In the genomic region with DNA sequence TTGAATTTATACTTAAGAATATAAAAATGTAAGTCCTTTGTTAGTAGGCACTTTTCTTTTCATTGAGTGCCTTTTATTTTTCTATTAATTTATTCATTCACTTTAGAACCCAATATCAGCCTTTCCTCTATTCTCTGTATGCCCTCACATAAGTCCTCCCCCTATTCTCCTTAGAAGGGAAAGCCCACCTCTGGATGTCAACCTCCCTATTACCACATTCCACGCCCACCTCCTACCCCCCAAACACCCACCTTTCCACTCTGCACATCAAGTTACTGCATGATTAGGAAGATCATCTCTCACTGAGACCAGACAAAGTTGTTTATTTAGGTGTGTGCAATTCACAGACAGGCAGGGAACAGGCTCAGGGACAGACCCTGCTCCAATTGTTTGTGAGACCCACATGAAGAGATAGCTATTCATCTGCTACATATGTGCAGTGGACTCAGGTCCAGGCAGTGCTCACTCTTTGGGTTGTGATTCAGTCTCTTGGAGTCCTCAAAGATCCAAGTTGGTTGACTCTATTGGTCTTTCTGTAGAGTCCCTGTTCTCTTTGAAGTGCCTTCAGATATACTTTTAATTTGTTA, we compare ENCODE assay signal across 18 mouse cellular contexts.
A peak's percentile ranks its signal among the peaks of the same experiment; 100 is the strongest.
DNase-seq lines count a peak whose midpoint lies in the region; ATAC-seq and TF ChIP-seq lines count a peak whose summit lies in the region.
"Had no signal": no experiment of that assay in that cellular context is flagged by ENCODE, and none has a peak within 500 bp of the region (broad histone marks: within the 10 kb centered on the region; RNA-seq: fewer than 3 reads in every experiment).

No protein-coding gene starts in this region.

- no peak overlapping the region for H3K4me3 ChIP-seq in forebrain, embryonic 13.5 days
- H3K4me3 ChIP-seq in forebrain, postnatal 0 days (ENCODE audit: low read depth, low read length), result no peak overlapping the region
- H3K4me3 ChIP-seq in intestine, embryonic 16.5 days (ENCODE audit: low read length), result no peak overlapping the region
- H3K4me3 ChIP-seq in intestine, embryonic 15.5 days (replicated peaks), result no peak overlapping the region
- no peak overlapping the region for H3K4me3 ChIP-seq in stomach, embryonic 15.5 days (replicated peaks)
- H3K4me3 ChIP-seq in stomach, postnatal 0 days (ENCODE audit: low read depth, low read length), result no peak overlapping the region
- H3K4me3 ChIP-seq: forebrain, embryonic 15.5 days; limb, embryonic 15.5 days; neural tube, embryonic 13.5 days had no signal

- H3K4me1 ChIP-seq in forebrain, embryonic 13.5 days, result no peaks in the 10 kb centered on the region
- H3K4me1 ChIP-seq in forebrain, postnatal 0 days (ENCODE audit: insufficient read depth), result no peaks in the 10 kb centered on the region
- H3K4me1 ChIP-seq in intestine, embryonic 16.5 days (ENCODE audit: control insufficient read depth, insufficient read depth, low read length), result no peaks in the 10 kb centered on the region
- no peaks in the 10 kb centered on the region for H3K4me1 ChIP-seq in intestine, embryonic 15.5 days (replicated peaks)
- no peaks in the 10 kb centered on the region for H3K4me1 ChIP-seq in stomach, embryonic 15.5 days
- H3K4me1 ChIP-seq in stomach, postnatal 0 days (replicated peaks; ENCODE audit: control insufficient read depth, insufficient read depth), result no peaks in the 10 kb centered on the region
- H3K4me1 ChIP-seq: forebrain, embryonic 15.5 days; limb, embryonic 15.5 days; neural tube, embryonic 13.5 days had no signal

- H3K27me3 ChIP-seq in forebrain, embryonic 13.5 days, result no peaks in the 10 kb centered on the region
- H3K27me3 ChIP-seq in forebrain, postnatal 0 days (ENCODE audit: insufficient read depth, low read length), result no peaks in the 10 kb centered on the region
- no peaks in the 10 kb centered on the region for H3K27me3 ChIP-seq in intestine, embryonic 16.5 days (replicated peaks; ENCODE audit: control insufficient read depth, insufficient read depth, low read length)
- no peaks in the 10 kb centered on the region for H3K27me3 ChIP-seq in intestine, embryonic 15.5 days (replicated peaks)
- H3K27me3 ChIP-seq in stomach, embryonic 15.5 days (replicated peaks), result no peaks in the 10 kb centered on the region
- H3K27me3 ChIP-seq in stomach, postnatal 0 days (ENCODE audit: control insufficient read depth, insufficient read depth, low read length), result no peaks in the 10 kb centered on the region
- H3K27me3 ChIP-seq: forebrain, embryonic 15.5 days; limb, embryonic 15.5 days; neural tube, embryonic 13.5 days had no signal

- H3K9me3 ChIP-seq in forebrain, embryonic 13.5 days (replicated peaks), result no peaks in the 10 kb centered on the region
- no peaks in the 10 kb centered on the region for H3K9me3 ChIP-seq in forebrain, postnatal 0 days (ENCODE audit: low read length)
- no peaks in the 10 kb centered on the region for H3K9me3 ChIP-seq in intestine, embryonic 16.5 days (ENCODE audit: control insufficient read depth, low read length)
- no peaks in the 10 kb centered on the region for H3K9me3 ChIP-seq in intestine, embryonic 15.5 days
- H3K9me3 ChIP-seq in stomach, embryonic 15.5 days, result no peaks in the 10 kb centered on the region
- no peaks in the 10 kb centered on the region for H3K9me3 ChIP-seq in stomach, postnatal 0 days (ENCODE audit: control insufficient read depth, low read length)
- H3K9me3 ChIP-seq: forebrain, embryonic 15.5 days; limb, embryonic 15.5 days; neural tube, embryonic 13.5 days had no signal

- no peak for TF ChIP-seq EP300 in stomach, postnatal 0 days (optimal IDR thresholded peaks at IDR 0.05)

- WGBS in forebrain, embryonic 13.5 days, result 84% methylated on average over 1 of the region's 1 CpGs
- WGBS in forebrain, postnatal 0 days, result 73% methylated on average over 1 of the region's 1 CpGs
- WGBS in intestine, embryonic 16.5 days, result 77% methylated on average over 1 of the region's 1 CpGs
- WGBS in intestine, embryonic 15.5 days, result 72% methylated on average over 1 of the region's 1 CpGs
- 77% methylated on average over 1 of the region's 1 CpGs for WGBS in stomach, embryonic 15.5 days
- WGBS in stomach, postnatal 0 days, result 61% methylated on average over 1 of the region's 1 CpGs

- H3K27ac ChIP-seq in forebrain, embryonic 13.5 days, result no peak overlapping the region
- H3K27ac ChIP-seq in forebrain, postnatal 0 days (ENCODE audit: low read depth, low read length), result no peak overlapping the region
- H3K27ac ChIP-seq in intestine, embryonic 16.5 days (ENCODE audit: low read length), result no peak overlapping the region
- H3K27ac ChIP-seq in intestine, embryonic 15.5 days, result no peak overlapping the region
- H3K27ac ChIP-seq in stomach, embryonic 15.5 days, result no peak overlapping the region
- no peak overlapping the region for H3K27ac ChIP-seq in stomach, postnatal 0 days (replicated peaks)
- H3K27ac ChIP-seq: forebrain, embryonic 15.5 days; limb, embryonic 15.5 days; neural tube, embryonic 13.5 days had no signal

- no peak overlapping the region for H3K4me2 ChIP-seq in forebrain, embryonic 13.5 days
- no peak overlapping the region for H3K4me2 ChIP-seq in forebrain, postnatal 0 days (ENCODE audit: low read depth)
- H3K4me2 ChIP-seq in intestine, embryonic 16.5 days (ENCODE audit: low read depth, low read length), result no peak overlapping the region
- no peak overlapping the region for H3K4me2 ChIP-seq in intestine, embryonic 15.5 days (replicated peaks)
- no peak overlapping the region for H3K4me2 ChIP-seq in stomach, embryonic 15.5 days
- H3K4me2 ChIP-seq in stomach, postnatal 0 days (replicated peaks; ENCODE audit: low read depth), result no peak overlapping the region
- H3K4me2 ChIP-seq: forebrain, embryonic 15.5 days; limb, embryonic 15.5 days; neural tube, embryonic 13.5 days had no signal

- no peak overlapping the region for H3K9ac ChIP-seq in forebrain, embryonic 13.5 days
- H3K9ac ChIP-seq in forebrain, postnatal 0 days, result no peak overlapping the region
- no peak overlapping the region for H3K9ac ChIP-seq in intestine, embryonic 16.5 days (ENCODE audit: low read depth, low read length)
- H3K9ac ChIP-seq in intestine, embryonic 15.5 days, result no peak overlapping the region
- no peak overlapping the region for H3K9ac ChIP-seq in stomach, embryonic 15.5 days
- H3K9ac ChIP-seq in stomach, postnatal 0 days (ENCODE audit: low read length), result no peak overlapping the region
- H3K9ac ChIP-seq: forebrain, embryonic 15.5 days; limb, embryonic 15.5 days; neural tube, embryonic 13.5 days had no signal

- no peak for TF ChIP-seq CTCF in forebrain, postnatal 0 days (IDR thresholded peaks at IDR 0.05; ENCODE audit: low read depth)
- no peak for TF ChIP-seq CTCF in stomach, postnatal 0 days (IDR thresholded peaks at IDR 0.05; ENCODE audit: low read depth)

- no peaks in the 10 kb centered on the region for H3K36me3 ChIP-seq in forebrain, embryonic 13.5 days (ENCODE audit: poor library complexity, severe bottlenecking)
- no peaks in the 10 kb centered on the region for H3K36me3 ChIP-seq in forebrain, postnatal 0 days (ENCODE audit: insufficient read depth)
- no peaks in the 10 kb centered on the region for H3K36me3 ChIP-seq in intestine, embryonic 16.5 days (ENCODE audit: control insufficient read depth, insufficient read depth, low read length)
- H3K36me3 ChIP-seq in intestine, embryonic 15.5 days, result no peaks in the 10 kb centered on the region
- no peaks in the 10 kb centered on the region for H3K36me3 ChIP-seq in stomach, embryonic 15.5 days
- H3K36me3 ChIP-seq in stomach, postnatal 0 days (ENCODE audit: control insufficient read depth, insufficient read depth, low read length), result no peaks in the 10 kb centered on the region
- H3K36me3 ChIP-seq: forebrain, embryonic 15.5 days; limb, embryonic 15.5 days; neural tube, embryonic 13.5 days had no signal

- peak; percentile 53; the same call in 1 of the 2 replicates for ATAC-seq in forebrain, embryonic 13.5 days
- no peak for ATAC-seq in forebrain, postnatal 0 days
- peak; percentile 36; the same call in 1 of the 2 replicates for ATAC-seq in intestine, embryonic 16.5 days
- ATAC-seq in intestine, embryonic 15.5 days, result no peak; the same call in 1 of the 2 replicates
- ATAC-seq in stomach, embryonic 15.5 days (ENCODE audit: insufficient read depth, low FRiP score, low read depth), result peak; percentile 27
- no peak for ATAC-seq in stomach, postnatal 0 days (ENCODE audit: low FRiP score, low TSS enrichment)
- ATAC-seq: forebrain, embryonic 15.5 days had no signal

- no peak for DNase-seq in forebrain, postnatal 0 days
- DNase-seq in stomach, postnatal 0 days (ENCODE audit: low spot score), result no peak
- DNase-seq in adrenal gland, postnatal 14 days, result no peak
- no peak for DNase-seq in right cerebral cortex, postnatal 4 days
- DNase-seq: cerebellum, adult 2 months; gastrocnemius, postnatal 25 days; heart, postnatal 10 days; kidney, adult 9 months; retina, postnatal 1 day; spleen, adult 18-20 months; thymus, postnatal 4 days had no signal

Comparison
In these comparisons a context has a peak if more than half of its experiments do, and no peak if none do; other contexts are left out.
1. ATAC-seq: peak in forebrain, embryonic 13.5 days (single experiment), intestine, embryonic 16.5 days (single experiment) and stomach, embryonic 15.5 days (single experiment); none in forebrain, postnatal 0 days (single experiment), intestine, embryonic 15.5 days (single experiment) and stomach, postnatal 0 days (single experiment).